Mouse (Mus musculus) limb, embryonic 10.5 days (tissue): ENCODE measurements around the gene Anapc15. TPM values are rescaled to one million over a fixed set of nuclear protein-coding genes. Genes with fewer than 3 reads are reported as not detected.

Experiments
- microRNA-seq: library from miRNA; unstranded; fragments of <30 nt; microRNA quantifications from one replicate; pipeline ENCODE4, GENCODE M21; 2017
- polyA plus RNA-seq: library from polyadenylated mRNA; unstranded; fragments of >200 nt; fragmentation: Nextera tagmentation; extraction: Ambion mirVana; gene quantifications from 2 replicates; pipeline ENCODE4 v1.2.1, GENCODE M21; 2016

The Anapc15 gene
- polyA plus RNA-seq, 1 experiment from 2014 or later, result 115 TPM

Small RNA genes lying within 50 kb of the gene (microRNA-seq; reads per million reads assigned to microRNA genes)
- not detected for gene Gm22655

Other genes with a start within 250 kb of the Anapc15 start
- gene Clpb, start 200.1 kb upstream of the Anapc15 start, polyA plus RNA-seq, result 55.3 and 62.7 TPM in 2 replicates
- 0.11 TPM in 1 of 2 replicates, not detected in the other for gene Phox2a, start 45.4 kb upstream of the Anapc15 start, polyA plus RNA-seq
- 41.6 and 57.8 TPM in 2 replicates for gene Inppl1, start 25.5 kb upstream of the Anapc15 start, polyA plus RNA-seq
- 0.21 TPM in 1 of 2 replicates, not detected in the other for gene Folr2, start 6.5 kb upstream of the Anapc15 start, polyA plus RNA-seq
- gene Folr1, start 7.1 kb downstream of the Anapc15 start, polyA plus RNA-seq, result not detected in 2 replicates
- gene Lamtor1, start 42.2 kb downstream of the Anapc15 start, polyA plus RNA-seq, result 180 and 181 TPM in 2 replicates
- gene Tomt, start 42.6 kb downstream of the Anapc15 start, polyA plus RNA-seq, result 0.73 and 0.94 TPM in 2 replicates
- 9.4 and 11.2 TPM in 2 replicates for gene Lrrc51, start 70.2 kb downstream of the Anapc15 start, polyA plus RNA-seq
- gene Numa1, start 70.4 kb downstream of the Anapc15 start, polyA plus RNA-seq, result 108 and 130 TPM in 2 replicates
- gene Il18bp, start 155.0 kb downstream of the Anapc15 start, polyA plus RNA-seq, result 2.3 and 3.4 TPM in 2 replicates
- 29.3 and 31.0 TPM in 2 replicates for gene Rnf121, start 201.8 kb downstream of the Anapc15 start, polyA plus RNA-seq
- 39.7 and 51.5 TPM in 2 replicates for gene Xndc1, start 201.8 kb downstream of the Anapc15 start, polyA plus RNA-seq
- gene Xntrpc, start 202.0 kb downstream of the Anapc15 start, polyA plus RNA-seq, result 1.4 and 1.8 TPM in 2 replicates
- not detected in 2 replicates for gene Trpc2, start 219.4 kb downstream of the Anapc15 start, polyA plus RNA-seq
- gene Art1, start 238.0 kb downstream of the Anapc15 start, polyA plus RNA-seq, result 0.50 and 0.85 TPM in 2 replicates
- gene Art5, start 245.8 kb downstream of the Anapc15 start, polyA plus RNA-seq, result 4.3 and 5.8 TPM in 2 replicates